Mouse (Mus musculus) bone marrow, adult 2 months (tissue): ENCODE data around the gene Cmtm6.

ENCODE experiments used
- CTCF ChIP-seq: fragments of 200-500 bp; IDR thresholded peaks from 2 replicates; pipeline ENCODE4 v1.5.1; 2011; ENCODE audit warnings: low read length, control low read depth; ENCODE audit not compliant: control insufficient read depth, insufficient read depth
- POLR2A ChIP-seq: fragments of 200-500 bp; IDR thresholded peaks from 2 replicates; pipeline ENCODE4 v1.6.1; 2011; ENCODE audit warnings: low read depth, mild to moderate bottlenecking, control low read depth, low read length, borderline replicate concordance; ENCODE audit not compliant: control insufficient read depth

- TF ChIP-seq CTCF, result no peak
- no peak for TF ChIP-seq POLR2A
Measured at GRCm38 (mm10) chr9:114758272-114758671, 27.4 kb downstream of the Cmtm6 start.
